Mouse (Mus musculus) olfactory bulb, adult 2 months (tissue): ENCODE measurements around the gene Slc35a3.

ENCODE experiments used
- CTCF ChIP-seq: fragments of 200-500 bp; IDR thresholded peaks from 2 replicates; pipeline ENCODE4 v1.5.1; 2012; ENCODE audit warnings: low read depth, mild to moderate bottlenecking, low read length, moderate library complexity; ENCODE audit not compliant: insufficient read depth
- POLR2A ChIP-seq: fragments of 200-500 bp; IDR thresholded peaks from 2 replicates; pipeline ENCODE4 v1.6.1; 2012; ENCODE audit warnings: mild to moderate bottlenecking, low read depth, low read length, moderate library complexity; ENCODE audit not compliant: insufficient read depth

DNA sequence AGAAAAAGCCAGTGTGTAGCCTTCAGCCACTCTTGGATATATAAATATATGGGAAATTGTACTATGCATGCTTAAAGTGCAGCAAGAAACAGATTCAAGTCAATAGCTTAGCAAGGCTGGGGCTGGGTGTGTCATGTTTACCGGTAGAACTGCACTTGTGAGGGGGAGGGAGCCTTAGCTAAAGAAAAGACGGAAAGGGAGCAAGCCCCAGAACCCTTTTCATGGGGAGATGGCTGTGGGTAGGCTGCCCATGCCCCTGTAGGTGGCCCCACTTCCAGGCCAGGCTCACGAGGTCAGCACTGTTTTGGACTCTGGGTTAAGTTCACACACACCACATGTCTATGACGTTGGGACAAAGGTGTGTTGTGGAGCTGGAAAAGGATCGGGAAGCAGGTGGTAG lies 76.8 kb downstream of the Slc35a3 start:
- TF ChIP-seq POLR2A (no peak), CTCF (no peak)
